Mouse (Mus musculus): ENCODE measurements around the gene Asap2. TPM values are rescaled to one million over a fixed set of nuclear protein-coding genes. Genes with fewer than 3 reads are reported as not detected.
"Not testable (repeated sequence)": the region's sequence is repeated elsewhere in the genome, so short reads cannot be mapped to it uniquely, and the experiment has no call there.

Gene Asap2
- 10 to 100 TPM; 28.9 to 32.2 (median 30.6) TPM for total RNA-seq (2022)

DNA sequence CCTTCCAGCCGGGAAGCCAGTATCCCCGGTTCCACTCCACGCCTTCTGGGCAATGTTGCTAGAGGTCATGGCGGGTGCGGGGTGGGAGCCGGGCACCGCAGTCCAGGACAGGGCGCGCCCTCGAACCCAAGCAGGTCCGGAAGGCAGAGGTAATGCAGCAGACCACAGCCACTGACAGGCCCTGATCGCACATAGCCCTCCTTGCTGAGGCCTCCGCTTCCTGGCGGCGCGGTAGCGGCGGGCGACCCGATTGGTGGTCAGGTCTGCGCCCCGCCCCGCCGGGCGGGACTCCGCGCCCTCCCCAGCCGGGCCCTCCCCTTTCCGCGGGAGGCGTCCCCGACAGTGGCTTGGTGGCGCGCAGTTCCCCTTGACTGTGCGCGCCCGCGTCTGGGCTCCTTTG is at the start of gene Asap2:
Gene Asap2 (plus strand): TSS at position 328 of the 400 bp plus-strand sequence.
- DNase-seq (ENCODE audit: low spot score in 2 of 2): peak; percentile 41 to 65

DNA sequence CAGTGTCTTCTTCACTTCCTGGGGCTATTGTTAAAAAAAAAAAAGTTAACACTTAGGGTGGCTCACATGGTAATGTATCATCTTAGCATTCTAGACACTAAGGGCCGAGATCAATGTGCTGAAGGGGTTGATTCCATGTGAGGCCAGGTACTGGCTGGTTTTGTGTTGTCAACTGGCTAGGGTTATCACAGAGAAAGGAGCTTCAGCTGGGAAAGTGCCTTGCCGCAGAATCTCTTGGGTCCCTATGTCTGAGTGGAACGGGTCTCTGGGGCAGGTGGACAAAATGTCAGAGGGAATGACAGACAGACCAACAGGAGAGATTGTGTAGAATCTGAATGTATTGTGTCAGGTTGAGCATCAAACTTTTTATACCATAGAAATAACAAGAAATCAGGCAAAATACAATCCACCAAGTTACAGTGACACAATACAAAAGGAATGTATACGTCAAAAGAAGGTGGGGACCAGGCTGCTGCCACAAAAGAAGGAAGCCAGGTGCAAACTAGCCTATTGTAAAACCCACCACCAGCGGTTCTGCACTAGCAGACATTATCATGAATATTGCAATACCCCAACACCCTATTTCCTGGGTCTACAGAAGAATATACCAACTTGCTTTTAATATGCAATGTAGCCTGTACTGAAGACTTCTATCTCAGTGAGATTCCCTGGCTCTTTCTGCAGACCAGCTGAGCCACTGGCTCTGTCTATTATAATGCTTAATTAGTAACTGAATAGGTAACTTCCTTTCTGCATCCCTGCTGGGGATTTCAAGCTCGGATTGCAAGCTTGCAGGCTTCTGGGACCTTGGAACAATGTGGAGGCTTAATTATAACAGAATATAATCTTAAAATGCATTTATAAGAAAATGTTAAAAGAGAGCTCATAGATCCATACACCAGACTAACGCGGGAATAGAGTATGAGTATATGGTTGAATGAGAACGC is 42.9 kb upstream of the Asap2 start:
- not testable (repeated sequence) for DNase-seq (ENCODE audit: low spot score in 2 of 2)

DNA sequence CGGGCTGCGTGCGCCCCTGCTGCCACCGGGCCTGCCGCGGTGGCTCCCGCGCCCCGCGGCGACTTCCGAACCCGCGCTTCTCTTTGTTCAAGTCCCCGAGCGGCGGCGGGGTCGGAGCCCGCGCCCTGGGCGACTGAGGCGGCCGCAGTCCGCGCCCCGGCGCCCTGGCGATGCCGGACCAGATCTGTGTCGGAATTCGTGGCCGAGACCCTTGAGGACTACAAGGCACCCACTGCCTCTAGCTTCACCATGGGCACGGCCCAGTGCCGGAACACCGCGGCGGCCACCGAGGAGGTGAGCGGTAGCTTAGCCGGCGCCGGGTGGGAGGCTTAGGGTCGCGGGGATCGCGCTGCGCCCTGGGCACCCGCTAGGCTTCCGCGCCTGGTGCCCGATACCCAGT is 320 bp downstream of the Asap2 start:
- DNase-seq (ENCODE audit: low spot score in 2 of 2): peak in 1 of 2 experiments; percentile 8

DNA sequence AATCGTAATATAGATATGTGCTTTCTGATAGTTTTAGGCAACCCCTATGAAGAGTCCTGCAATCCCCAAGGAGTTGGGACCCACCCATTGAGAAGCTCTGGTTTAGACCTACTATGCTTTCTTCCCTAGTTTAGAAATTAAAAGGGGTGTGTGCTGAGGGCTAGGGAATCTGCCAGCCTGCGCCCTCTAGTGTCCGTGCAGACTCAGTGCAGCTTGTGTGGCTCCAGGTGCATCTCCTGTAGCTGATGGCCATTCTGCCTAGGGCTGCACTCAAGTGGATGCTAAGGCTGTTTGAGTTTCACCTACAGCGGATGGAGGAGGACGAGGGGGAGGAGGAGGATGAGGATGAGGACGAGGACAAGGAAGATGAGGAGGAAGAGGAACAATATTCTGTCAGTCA is 40.6 kb downstream of the Asap2 start:
- DNase-seq (ENCODE audit: low spot score in 2 of 2): not testable (repeated sequence)

DNA sequence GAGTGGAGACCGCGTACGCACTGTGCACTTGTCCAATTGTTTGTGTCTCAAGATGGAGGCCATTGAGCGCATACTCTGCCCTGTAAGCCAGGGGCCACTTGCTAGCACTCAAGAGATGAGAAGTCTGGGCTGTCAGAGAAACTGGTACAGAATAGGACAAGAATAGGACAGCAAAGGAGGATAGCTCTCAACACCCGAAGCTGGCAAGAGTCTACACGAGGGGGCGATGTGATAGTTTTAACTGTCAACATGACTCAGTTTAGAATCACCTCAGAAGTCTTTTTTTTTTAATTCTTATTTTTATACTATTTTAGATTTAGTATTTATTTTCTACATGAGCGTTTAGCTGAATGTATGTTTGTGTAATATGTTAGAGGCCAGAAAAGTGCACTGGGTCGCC is 56.5 kb downstream of the Asap2 start:
- DNase-seq (ENCODE audit: low spot score in 2 of 2): peak in 1 of 2 experiments; percentile 39

DNA sequence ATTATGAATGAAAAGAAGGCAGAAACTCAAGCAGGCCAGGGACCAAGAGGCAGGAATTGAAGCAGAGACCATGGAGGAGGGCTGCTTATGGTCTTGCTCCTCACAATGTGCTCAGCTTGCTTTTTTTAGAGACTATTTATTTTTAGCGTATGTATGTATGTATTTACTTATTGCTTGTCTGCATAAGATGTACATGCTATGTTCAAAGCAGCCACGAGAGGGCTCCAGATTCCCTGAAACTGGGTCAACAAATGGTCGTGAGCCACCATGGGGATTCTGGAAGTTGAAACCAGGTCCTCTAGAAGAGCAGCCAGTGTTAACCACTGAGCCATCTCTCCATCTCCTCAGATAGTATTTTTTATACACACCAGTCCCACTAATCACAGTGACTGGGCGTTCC is 85.5 kb downstream of the Asap2 start:
- DNase-seq (ENCODE audit: low spot score in 2 of 2): peak; percentile 48 to 52

DNA sequence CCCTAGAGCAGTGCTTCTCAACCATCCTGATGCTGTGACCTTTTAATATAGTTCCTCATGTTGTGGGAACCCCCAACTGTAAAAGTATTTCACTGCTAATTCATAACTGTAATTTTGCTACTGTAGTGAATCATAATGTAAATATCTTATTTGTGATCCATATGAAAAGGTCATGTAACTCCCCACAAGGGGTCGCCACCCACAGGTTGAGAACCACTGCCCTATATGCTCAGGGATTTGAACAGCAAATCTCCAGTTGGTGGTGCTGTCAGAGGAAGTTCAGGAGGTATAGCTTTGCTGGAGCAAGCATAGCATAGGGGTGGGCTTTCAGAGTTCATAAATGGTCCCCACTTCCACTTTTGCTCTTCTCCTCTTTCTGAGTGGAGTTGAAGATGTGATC is 99.9 kb downstream of the Asap2 start:
- not testable (repeated sequence) for DNase-seq (ENCODE audit: low spot score in 2 of 2)

DNA sequence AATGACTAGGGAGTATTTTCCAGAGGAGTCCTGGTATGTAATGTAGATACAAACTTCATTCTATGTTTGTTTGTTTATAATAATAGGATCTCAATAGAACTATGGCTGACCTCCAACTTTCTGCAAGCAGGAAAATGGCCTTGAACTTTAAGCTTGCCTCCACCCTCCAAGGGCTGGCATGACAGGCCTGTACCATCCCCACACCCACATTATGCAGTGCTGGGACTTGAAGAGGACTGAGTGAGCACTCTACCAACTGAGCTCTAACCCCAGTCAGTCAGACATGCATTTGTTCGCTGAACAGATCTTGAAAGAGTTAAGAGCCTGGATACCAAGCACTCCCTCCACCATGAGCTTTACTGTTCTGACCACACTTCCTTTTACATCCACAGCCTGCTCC is 102.2 kb downstream of the Asap2 start:
- DNase-seq (ENCODE audit: low spot score in 2 of 2): not testable (repeated sequence)

DNA sequence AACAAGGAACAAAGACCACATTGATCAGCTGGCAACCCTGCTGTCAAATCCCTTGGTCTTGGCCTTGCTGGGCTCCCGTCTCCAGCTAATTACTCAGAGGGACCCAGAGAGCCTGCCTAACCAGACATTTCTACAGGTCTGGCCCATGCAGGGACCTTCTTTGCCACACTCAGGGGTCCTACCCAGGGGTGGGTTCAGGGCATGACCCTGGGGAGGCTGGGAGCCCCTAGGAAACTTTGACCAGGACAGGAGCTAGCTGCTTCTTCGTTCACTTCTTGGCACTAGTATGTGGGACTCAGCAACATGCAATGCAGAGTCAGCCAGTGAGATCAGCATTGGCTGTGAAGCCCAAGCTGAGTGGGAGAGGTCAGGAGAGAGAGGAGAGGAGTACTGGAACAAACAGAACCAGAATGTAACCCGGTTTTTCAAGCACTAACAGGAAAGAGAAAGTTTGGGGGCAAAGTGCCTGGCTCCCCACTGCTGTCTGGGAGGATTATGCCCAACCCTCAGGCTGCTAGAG is 107.6 kb downstream of the Asap2 start:
- DNase-seq (ENCODE audit: low spot score in 2 of 2): not testable (repeated sequence)

DNA sequence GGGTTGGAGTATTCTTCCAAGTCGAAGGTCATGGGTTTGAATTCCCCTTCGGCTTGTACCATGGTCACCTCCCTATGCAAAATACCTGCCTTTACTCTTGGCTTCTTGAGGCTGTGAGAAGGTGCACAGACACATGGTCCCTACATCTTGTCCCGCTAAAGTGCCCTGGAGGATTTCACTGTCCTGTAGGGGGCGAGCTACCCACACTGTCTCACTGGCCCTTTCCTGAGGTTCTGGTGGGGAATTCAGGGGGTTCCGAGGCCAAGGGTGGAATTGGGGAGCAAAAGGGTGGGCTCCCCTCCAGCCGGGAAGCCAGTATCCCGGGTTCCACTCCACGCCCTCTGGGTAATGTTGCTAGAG is 120.8 kb downstream of the Asap2 start:
- not testable (repeated sequence) for DNase-seq (ENCODE audit: low spot score in 2 of 2)

DNA sequence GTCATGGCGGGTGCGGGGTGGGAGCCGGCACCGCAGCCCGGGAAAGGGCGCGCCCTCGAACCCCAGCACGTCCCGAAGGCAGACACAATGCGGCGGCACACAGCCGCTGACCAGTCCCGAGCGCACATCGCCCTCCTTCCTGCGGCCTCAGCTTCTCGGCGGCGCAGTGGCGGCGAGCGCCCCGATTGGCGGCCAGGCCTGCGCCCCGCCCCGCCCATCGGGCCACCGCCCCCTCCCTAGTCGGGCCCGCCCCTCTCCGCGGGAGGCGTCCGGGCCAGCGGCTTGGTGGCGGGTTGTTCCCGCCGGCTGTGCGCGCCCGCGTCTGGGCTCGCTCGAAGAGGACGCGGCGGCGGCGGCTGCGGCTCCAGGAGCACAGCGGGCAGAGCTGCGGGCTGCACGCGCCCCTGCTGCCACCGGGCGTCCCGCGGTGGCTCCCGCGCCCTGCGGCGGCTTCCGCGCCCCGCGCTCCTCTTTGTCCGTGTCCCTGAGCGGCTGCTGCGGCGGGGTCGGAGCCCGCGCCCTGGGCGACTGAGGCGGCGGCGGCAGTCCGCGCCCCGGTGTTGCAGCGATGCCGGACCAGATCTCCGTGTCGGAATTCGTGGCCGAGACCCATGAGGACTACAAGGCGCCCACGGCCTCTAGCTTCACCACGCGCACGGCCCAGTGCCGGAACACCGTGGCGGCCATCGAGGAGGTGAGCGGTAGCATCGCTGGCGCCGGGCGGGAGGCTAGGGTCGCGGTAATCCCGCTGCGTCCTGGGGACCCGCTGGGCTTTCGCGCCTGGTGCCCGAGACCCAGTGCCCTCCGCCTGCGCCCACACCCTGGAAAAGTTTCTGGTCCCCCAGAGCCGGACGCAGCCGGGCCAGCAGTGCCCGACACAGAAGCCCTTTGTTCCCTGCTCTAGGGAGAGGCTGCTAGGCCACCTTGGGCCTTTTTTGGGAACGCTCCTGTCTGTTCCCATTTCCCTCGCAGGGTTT is 121.5 kb downstream of the Asap2 start:
- DNase-seq (ENCODE audit: low spot score in 2 of 2): peak; percentile 64 to 73

DNA sequence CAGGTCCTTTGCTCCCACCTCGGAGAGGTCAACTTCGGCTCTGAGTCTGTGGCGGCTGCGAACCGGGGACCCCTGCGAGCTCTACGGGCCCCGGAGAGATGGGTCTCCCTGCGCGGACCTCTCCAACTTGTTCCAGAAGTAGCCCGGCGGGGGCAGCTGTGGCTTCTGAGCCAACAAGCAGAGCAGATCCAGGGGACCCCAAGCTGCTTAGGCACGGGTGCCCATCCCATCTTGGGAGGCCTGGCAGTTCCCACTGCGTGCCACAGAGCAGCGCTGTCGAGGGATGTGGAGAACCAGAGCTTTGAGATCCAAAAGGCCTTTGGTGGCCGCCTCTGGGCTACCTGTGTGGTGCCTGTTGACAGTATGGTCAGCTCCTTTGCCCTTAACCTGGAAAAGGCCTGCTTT is 122.2 kb downstream of the Asap2 start:
- peak; percentile 54 to 65 for DNase-seq (ENCODE audit: low spot score in 2 of 2)

DNA sequence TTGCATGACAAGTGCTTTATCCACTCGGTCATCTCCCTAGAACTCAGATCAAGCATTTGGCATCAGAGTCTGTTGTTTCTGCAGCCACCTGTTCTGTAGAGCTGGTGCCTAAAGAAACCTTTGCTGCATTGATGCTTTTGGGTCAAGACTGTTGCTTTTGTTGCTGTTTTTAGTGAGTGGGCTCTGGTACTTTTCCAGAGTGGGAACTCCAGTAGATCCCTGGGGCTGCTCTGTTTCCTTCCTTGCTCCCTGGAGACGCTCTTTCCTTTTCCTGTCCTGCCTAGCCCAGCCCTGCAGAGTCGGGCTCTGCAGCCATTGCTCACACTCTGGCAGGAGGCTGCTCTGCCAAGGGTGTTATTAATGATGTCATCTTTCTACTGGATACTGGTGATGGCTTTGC is 129.2 kb downstream of the Asap2 start:
- no peak for DNase-seq (ENCODE audit: low spot score in 2 of 2)

DNA sequence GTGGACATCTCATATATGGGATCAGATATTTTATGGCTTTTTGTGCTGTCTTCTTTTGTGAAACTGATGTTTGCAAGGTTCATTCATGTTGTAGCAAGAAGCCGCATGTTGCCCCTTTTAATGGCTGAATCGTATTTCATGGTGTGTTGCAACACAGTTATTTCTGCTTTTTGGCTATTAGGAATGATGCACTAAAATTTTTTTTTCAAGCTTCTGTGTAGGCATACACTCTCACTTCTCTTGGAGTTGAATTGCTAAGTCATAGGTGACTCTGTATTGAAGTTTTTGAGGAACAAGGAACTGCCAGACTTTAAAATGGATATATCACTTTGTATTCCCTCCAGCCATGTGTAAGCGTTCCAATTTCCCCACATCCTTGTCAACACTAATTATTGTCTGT is 132.6 kb downstream of the Asap2 start:
- DNase-seq (ENCODE audit: low spot score in 2 of 2): no peak

DNA sequence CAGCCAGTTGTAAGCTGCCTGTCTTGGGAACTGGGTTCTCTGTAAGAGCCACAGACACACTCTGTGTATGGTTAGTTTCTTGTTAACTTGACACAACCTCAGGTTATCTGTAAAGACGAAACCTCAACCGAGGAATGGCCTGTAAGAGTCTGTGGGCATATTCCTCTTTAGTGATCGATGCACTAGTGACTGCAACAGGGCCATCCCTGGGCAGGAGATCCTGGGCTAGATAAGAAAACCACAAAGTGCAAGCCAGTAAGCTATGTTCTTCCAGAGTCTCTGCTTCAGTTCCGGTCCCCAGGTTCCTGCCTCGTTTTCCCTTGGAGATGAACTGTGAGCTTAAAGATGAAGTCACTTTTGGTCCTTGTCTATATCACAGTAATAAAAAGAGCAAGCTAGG is 133.4 kb downstream of the Asap2 start:
- no peak for DNase-seq (ENCODE audit: low spot score in 2 of 2)

DNA sequence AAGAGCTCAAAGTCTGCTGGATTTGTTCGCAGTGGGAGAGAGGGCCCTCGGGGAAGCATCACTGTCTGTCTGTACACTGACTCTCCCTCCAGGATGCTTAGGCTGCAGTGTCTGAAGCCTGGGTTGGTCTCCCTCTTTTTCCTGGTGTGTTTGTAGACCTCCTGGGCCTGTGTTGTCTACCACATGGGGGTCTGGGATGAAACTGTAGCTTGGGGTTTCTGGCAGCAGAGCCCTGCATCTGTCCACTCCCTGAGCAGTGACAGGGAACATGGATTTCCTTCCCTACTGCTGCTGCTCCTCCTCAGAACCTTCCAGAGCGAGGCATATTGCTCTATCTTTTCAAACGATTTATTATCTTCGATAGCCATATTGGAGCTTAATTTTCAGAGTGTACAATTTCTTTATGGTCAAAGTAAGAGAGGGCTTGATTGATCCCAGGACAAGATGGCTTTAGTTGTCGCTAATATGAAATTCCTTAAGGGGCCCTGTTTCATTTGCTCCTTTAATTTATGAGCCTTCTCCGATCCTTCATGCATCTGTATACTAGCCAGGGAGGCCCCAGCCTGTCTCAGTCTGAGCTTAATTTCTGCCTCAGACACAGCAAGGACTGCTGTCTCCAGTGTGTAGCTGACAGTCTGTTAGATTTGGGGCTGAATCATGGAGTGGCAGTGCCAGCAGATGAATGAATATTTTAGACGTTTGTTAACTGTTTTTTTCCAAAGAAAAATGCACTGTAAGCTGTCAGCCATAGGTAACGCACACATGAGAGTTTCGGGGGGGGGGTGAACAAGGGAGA is 135.6 kb downstream of the Asap2 start:
- no peak for DNase-seq (ENCODE audit: low spot score in 2 of 2)

DNA sequence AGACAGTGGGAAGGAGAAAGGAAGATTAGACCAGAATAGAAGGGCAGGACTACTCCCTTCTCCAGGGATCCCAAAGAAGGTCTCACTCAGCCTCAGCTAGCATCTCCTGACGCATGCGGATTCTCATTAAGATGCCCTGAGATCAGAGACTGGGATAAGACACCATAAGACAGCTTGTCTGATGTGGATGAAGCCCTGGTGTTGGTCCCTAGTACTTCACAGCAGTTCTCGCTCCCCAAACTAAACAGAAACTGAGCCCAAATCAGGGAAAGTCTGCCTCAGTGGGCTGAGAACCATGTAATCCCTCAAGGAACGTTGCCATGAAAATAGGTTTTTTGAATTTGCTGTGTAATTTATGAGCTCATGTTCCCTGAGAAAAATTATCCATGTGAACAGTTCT is 136.3 kb downstream of the Asap2 start:
- no peak for DNase-seq (ENCODE audit: low spot score in 2 of 2)

DNA sequence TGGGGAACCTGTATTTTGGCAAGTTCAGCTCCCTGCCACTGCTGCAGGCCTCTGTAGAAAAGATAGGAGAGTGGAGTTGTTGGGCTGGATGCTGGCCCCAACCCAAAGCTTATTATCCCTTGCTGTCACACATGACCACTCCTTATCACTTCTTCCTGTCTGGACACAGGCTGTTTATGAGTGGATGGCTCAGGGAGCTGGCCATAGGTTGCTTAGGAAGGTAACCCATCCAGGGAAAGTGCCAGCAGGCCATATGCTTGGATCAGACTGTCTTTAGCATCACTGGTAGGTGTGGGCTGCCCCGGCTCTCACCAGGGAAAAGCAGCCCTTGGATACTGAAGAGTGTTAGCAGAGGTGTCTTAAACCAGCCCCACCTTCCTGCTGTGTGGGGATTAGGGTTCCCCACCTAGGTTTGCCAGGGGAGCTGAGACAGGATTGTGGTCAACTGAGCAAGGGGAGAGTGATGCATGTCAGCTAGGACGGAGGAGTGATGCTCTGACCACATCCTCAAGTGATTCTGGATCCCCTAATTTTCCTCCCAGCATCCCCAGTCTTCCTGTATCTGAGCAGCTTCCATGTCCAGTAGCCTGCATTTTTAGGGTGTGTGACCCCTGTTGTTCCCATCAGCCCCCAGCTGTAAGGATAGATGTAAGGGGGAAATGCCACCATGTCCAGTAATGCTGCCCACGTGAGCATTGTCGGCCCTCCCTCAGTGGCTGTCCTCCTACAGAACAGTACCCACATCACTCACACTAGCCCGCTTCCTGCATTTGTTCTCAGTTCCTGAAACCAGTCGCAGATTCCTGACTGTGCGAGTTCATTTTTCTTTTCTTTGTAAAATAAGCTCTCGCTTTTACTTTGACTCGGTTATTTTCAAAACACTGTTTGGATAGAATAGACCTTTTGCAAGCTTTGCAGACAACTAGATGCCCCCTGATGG is 138.9 kb downstream of the Asap2 start:
- peak in 1 of 2 experiments; percentile 10 for DNase-seq (ENCODE audit: low spot score in 2 of 2)

DNA sequence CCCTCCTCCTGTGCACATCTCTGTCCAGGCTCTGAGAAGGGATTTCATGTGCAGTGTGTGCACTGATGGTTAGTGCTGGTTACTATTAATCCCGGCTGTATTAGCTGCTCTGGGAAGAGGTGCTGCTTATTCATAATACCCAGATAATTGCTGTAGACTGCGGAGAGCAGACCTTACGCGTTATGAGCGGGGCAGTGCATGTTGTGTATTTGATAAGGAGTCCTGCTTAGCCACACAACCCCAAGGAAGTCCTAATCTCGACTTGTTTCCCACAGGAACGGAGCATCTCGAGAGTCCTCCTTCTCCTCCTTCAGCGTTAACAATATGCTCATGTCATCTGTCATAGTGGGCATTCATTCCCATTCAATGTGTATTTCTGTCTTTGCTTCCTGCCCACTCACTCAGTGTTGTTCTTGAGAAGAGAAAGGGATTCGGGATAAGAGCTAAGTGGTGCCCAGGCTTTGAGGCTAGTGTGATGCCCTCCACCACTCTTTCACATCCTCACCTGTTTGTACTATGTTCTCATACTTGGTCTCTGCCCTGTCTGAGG is 140.1 kb downstream of the Asap2 start:
- no peak for DNase-seq (ENCODE audit: low spot score in 2 of 2)
